Mouse (Mus musculus) lung, embryonic 16.5 days (tissue): ENCODE data around the gene Gng3. TPM values are rescaled to one million over a fixed set of nuclear protein-coding genes. Genes with fewer than 3 reads are reported as not detected.
A peak's percentile ranks its signal among the peaks of the same experiment; 100 is the strongest.

Source experiments
- ATAC-seq: fragments of 200-750 bp; cut with Nextera tagmentation; 2 replicates; pipeline ENCODE4 v1.8.0; 2017; ENCODE audit warnings: low read depth, mild to moderate bottlenecking, moderate library complexity
- H3K27ac ChIP-seq: fragments of 300-500 bp; sonication (generic); 2 replicates; pipeline ENCODE4 v1.5.1; 2014; ENCODE audit warnings: mild to moderate bottlenecking, control low read depth, low read length
- H3K27me3 ChIP-seq: fragments of 300-500 bp; sonication (generic); 2 replicates; pipeline ENCODE4 v1.6.1; 2014; ENCODE audit warnings: low read depth, low read length, mixed read lengths; ENCODE audit not compliant: control insufficient read depth, insufficient read depth
- H3K36me3 ChIP-seq: fragments of 300-500 bp; sonication (generic); 2 replicates; pipeline ENCODE4 v1.6.1; 2014; ENCODE audit warnings: low read length; ENCODE audit not compliant: control insufficient read depth, insufficient read depth
- H3K4me1 ChIP-seq: fragments of 300-500 bp; sonication (generic); replicated peaks from 2 replicates; pipeline ENCODE4 v1.6.1; 2014; ENCODE audit warnings: low read length, mixed read lengths; ENCODE audit not compliant: control insufficient read depth, insufficient read depth
- H3K4me2 ChIP-seq: fragments of 300-500 bp; sonication (generic); 2 replicates; pipeline ENCODE4 v1.6.1; 2014; ENCODE audit warnings: low read depth, low read length, control low read depth
- H3K4me3 ChIP-seq: fragments of 300-500 bp; sonication (generic); 2 replicates; pipeline ENCODE4 v1.5.1; 2014; ENCODE audit warnings: mild to moderate bottlenecking, low read length, control low read depth
- H3K9ac ChIP-seq: fragments of 300-500 bp; sonication (generic); 2 replicates; pipeline ENCODE4 v1.6.1; 2014; ENCODE audit warnings: low read length, control low read depth
- H3K9me3 ChIP-seq: fragments of 300-500 bp; sonication (generic); 2 replicates; pipeline ENCODE4 v1.6.1; 2016; ENCODE audit warnings: low read length; ENCODE audit not compliant: control insufficient read depth
- WGBS: fragments of 180-500 bp; shearing (Covaris S2); extraction: QIAGEN DNeasy Blood & Tissue Kit; methylation state at CpG from one replicate; pipeline ENCODE4 v1.1.7; 2014; 5-methylcytosine and 5-hydroxymethylcytosine counted together
- polyA plus RNA-seq: library from polyadenylated mRNA; unstranded; fragments of >200 nt; fragmentation: Nextera tagmentation; extraction: Ambion mirVana; gene quantifications from 2 replicates; pipeline ENCODE4 v1.2.1, GENCODE M21; 2015

Gng3 gene
- polyA plus RNA-seq, 1 experiment from 2014 or later, result 2.8 TPM

- H3K9ac ChIP-seq, result peak within 1 kb of the TSS; percentile 98
- peak within 1 kb of the TSS; percentile 98 for H3K4me2 ChIP-seq
- no peaks in the 10 kb centered on the region for H3K9me3 ChIP-seq
- no peaks in the 10 kb centered on the region for H3K27me3 ChIP-seq
- WGBS, result under 1% methylated on average over 33 of the region's 33 CpGs
- H3K36me3 ChIP-seq, result peaks cover 12% of the 10 kb centered on the region
- peak within 1 kb of the TSS; percentile 99 for H3K27ac ChIP-seq
- H3K4me1 ChIP-seq, result peaks cover 28% of the 10 kb centered on the region
- H3K4me3 ChIP-seq, result peak within 1 kb of the TSS; percentile 100
- peak; percentile 93 for ATAC-seq
Observed at GRCm38 (mm10) chr19:8818801-8819595, 20.0 kb downstream of the Gng3 start, which contains the start of gene Ttc9c. Ttc9c (minus strand) TSS chr19:8819333.

GRCm38 (mm10) chr19:8818301-8818798 lies 20.6 kb downstream of the Gng3 start:
- H3K27me3 ChIP-seq, result no peaks in the 10 kb centered on the region
- ATAC-seq, result no peak
- peak overlapping the region; percentile 100 for H3K4me3 ChIP-seq
- peaks cover 28% of the 10 kb centered on the region for H3K4me1 ChIP-seq
- peak overlapping the region; percentile 99 for H3K27ac ChIP-seq
- H3K9ac ChIP-seq, result peak overlapping the region; percentile 85
- H3K36me3 ChIP-seq, result peaks cover 8% of the 10 kb centered on the region
- no peaks in the 10 kb centered on the region for H3K9me3 ChIP-seq
- WGBS, result 15% methylated on average over 14 of the region's 14 CpGs
- H3K4me2 ChIP-seq, result peak overlapping the region; percentile 98

- Histone ChIP-seq H3K4me2 (no peak overlapping the region), H3K27me3 (no peaks in the 10 kb centered on the region), H3K4me3 (no peak overlapping the region), H3K4me1 (peaks cover 20% of the 10 kb centered on the region), H3K9ac (0 out of 2 replicates have a peak overlapping the region, but pooled peaks have one; percentile 16), H3K36me3 (peaks cover 13% of the 10 kb centered on the region), H3K9me3 (no peaks in the 10 kb centered on the region), H3K27ac (no peak overlapping the region)
- WGBS, result 70% methylated on average over 3 of the region's 3 CpGs
- ATAC-seq, result no peak
Observed at GRCm38 (mm10) chr19:8817001-8817400, 22.0 kb downstream of the Gng3 start.

- Histone ChIP-seq H3K36me3 (peaks cover 21% of the 10 kb centered on the region), H3K4me3 (no peak overlapping the region), H3K4me2 (no peak overlapping the region), H3K27ac (no peak overlapping the region), H3K4me1 (peaks cover 17% of the 10 kb centered on the region), H3K9me3 (no peaks in the 10 kb centered on the region), H3K9ac (no peak overlapping the region), H3K27me3 (no peaks in the 10 kb centered on the region)
- ATAC-seq, result no peak
- WGBS, result 73% methylated on average over 11 of the region's 11 CpGs
Observed at GRCm38 (mm10) chr19:8815812-8816211, 23.2 kb downstream of the Gng3 start.

GRCm38 (mm10) chr19:8806810-8807209 lies 32.2 kb downstream of the Gng3 start:
- ATAC-seq, result no peak
- Histone ChIP-seq H3K4me2 (no peak overlapping the region), H3K36me3 (peaks cover 36% of the 10 kb centered on the region), H3K9ac (no peak overlapping the region), H3K4me1 (peaks cover 5% of the 10 kb centered on the region; the same call in 1 of the 2 replicates), H3K4me3 (no peak overlapping the region), H3K27ac (no peak overlapping the region), H3K27me3 (no peaks in the 10 kb centered on the region), H3K9me3 (no peaks in the 10 kb centered on the region)
- WGBS, result 89% methylated on average over 5 of the region's 5 CpGs

GRCm38 (mm10) chr19:8803879-8804660 lies 34.9 kb downstream of the Gng3 start:
- no peak for ATAC-seq
- Histone ChIP-seq H3K36me3 (peaks cover 17% of the 10 kb centered on the region), H3K9me3 (no peaks in the 10 kb centered on the region), H3K4me3 (no peak overlapping the region), H3K27ac (no peak overlapping the region), H3K9ac (no peak overlapping the region), H3K4me1 (peaks cover 9% of the 10 kb centered on the region; the same call in 1 of the 2 replicates), H3K27me3 (no peaks in the 10 kb centered on the region), H3K4me2 (no peak overlapping the region)
- WGBS, result 91% methylated on average over 11 of the region's 11 CpGs

- Histone ChIP-seq H3K9ac (no peak overlapping the region), H3K27me3 (no peaks in the 10 kb centered on the region), H3K27ac (peak overlapping the region; percentile 90; the same call in 1 of the 2 replicates), H3K9me3 (no peaks in the 10 kb centered on the region), H3K4me2 (peak overlapping the region; percentile 53; the same call in 1 of the 2 replicates), H3K36me3 (peaks cover 13% of the 10 kb centered on the region), H3K4me1 (peaks cover 9% of the 10 kb centered on the region; the same call in 1 of the 2 replicates), H3K4me3 (peak overlapping the region; percentile 73; the same call in 1 of the 2 replicates)
- WGBS, result 82% methylated on average over 9 of the region's 9 CpGs
- no peak for ATAC-seq
Observed at GRCm38 (mm10) chr19:8803204-8803780, 35.7 kb downstream of the Gng3 start.

GRCm38 (mm10) chr19:8802130-8802821 lies 36.7 kb downstream of the Gng3 start, which contains the start of gene Zbtb3:
Zbtb3 (plus strand) TSS chr19:8802555.
- Histone ChIP-seq H3K27ac (peak within 1 kb of the TSS; percentile 90), H3K4me3 (peak within 1 kb of the TSS; percentile 73), H3K4me2 (peak within 1 kb of the TSS; percentile 88), H3K9ac (peak within 1 kb of the TSS; percentile 70), H3K4me1 (peaks cover 15% of the 10 kb centered on the region), H3K27me3 (no peaks in the 10 kb centered on the region), H3K9me3 (no peaks in the 10 kb centered on the region), H3K36me3 (peaks cover 11% of the 10 kb centered on the region)
- WGBS, result 0% methylated on average over 30 of the region's 30 CpGs
- ATAC-seq, result peak; percentile 97
